Mouse (Mus musculus): ENCODE results near the gene Cdca7.

DNA sequence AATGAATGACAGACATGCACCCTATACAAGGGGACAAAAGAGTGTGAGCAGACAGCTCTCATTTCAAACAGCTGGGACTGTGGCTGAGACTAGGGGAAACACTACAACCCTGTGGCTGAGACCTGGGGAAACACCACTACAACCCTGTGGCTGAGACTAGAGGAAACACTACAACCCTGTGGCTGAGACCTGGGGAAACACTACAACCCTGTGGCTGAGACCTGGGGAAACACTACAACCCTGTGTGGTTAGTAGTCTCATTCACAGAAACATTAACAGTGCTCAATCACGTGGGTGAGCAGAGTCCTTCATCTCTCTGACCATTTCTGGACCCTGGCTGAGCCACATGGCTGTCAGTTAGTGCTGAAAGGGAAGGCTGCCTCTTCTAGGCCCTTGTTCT lies 59.9 kb downstream of the Cdca7 start:
- TF ChIP-seq CTCF (IDR thresholded peaks at IDR 0.05; ENCODE audit: low read depth, low read length), result no peak
- no peak for TF ChIP-seq POLR2A (IDR thresholded peaks at IDR 0.05; ENCODE audit: borderline replicate concordance, low read depth, low read length)

Data from bone marrow macrophage, adult 2 months (primary cell).